Mouse (Mus musculus) CD4-positive, CD25-positive, alpha-beta regulatory T cell, adult 9 weeks (primary cell): Measurements from ENCODE around the gene Pex12. TPM values are rescaled to one million over a fixed set of nuclear protein-coding genes. Genes with fewer than 3 reads are reported as not detected.

Source experiments
- polyA plus RNA-seq: library from polyadenylated mRNA; unstranded; fragments of 100-300 nt; shearing (Covaris generic); gene quantifications from one replicate; pipeline ENCODE4 v1.2.1, GENCODE M21; 2017

The Pex12 gene
- polyA plus RNA-seq = 19.4 TPM

DNA sequence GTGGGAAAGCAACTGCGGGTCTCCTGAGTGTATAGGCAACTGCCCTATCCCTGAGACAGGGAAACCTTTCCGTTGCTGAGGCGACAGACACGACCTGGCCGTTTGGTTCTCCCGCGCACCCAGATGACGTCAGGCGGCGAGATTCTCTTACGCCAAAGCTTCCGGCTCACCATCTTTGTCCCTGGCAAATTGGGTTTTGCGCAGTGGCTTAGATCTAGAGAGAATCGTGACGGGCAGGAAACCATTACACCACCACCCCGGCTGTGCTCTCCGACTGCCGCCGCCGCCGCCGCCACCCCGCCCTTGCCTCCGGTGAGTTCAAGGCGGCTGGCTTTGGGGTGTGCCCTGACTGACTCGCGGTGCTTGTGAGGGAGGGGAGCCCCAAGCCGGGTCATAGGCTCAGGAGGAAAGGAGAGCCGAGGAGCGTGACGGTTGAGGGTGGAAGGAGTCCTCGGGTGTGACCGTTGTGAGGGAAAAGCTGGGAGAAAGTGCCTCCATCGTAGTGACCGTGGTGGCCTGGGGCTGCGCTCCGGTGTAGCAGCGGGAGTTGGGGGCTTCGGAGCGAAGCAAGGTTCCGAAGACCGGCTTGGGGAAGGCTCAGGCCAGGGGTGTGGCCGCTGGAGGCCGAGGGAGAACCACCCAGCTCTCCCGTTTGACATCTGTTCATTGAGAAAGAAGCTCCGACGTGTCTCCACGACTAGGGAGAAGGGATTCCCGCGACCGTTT is at the start of gene Pex12:
Gene Pex12, minus strand, starts transcription at position 61 of the 726 bp plus-strand sequence.

DNA sequence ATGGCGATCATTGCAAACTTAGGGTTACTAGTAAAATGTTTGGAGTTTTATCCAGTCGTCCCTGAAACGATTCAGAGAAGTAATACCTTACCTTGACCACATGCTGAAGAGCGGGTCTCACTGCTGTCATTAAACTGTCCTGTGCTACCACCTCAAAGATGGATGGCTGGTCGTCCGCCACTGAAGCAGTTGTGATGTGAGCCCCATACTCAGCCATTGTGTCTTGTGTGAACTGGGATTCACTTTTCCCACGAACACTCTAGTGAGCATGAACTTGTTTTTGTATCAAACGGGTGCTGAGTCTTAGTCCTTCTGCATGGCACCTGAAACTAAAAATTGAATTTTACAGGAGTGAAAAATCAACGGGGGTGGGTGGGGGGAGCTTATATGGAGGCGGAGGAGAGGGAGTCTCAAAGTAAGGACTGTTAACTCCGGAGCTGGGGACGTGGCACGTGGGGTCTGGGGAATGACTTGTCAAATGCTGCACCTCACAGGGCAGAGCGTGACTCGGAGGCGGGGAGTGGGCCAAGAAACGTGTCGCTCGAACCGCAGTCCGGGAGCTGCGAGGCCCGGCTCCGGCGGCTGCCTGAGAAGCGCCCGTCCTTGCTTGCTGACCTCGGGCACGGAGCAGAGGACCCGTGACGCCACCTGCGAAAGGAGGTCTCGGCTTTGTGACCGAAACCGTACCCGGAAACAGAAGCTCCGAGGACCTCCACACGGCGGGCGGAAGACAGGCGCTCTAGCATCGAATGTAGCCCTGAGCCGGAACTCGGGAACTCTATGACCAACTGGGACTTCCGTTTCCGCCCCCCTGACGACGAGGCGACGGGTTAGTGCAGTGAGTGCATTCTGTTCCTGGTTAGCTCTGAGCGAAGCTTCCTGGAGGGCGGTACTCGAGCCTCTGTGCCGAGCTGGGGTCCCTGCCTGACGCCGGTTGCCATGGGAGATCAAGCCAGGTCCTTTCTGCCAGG is 3.9 kb downstream of the Pex12 start, which contains the start of gene Ap2b1:
Gene Ap2b1, plus strand, starts transcription at position 800 of the 971 bp plus-strand sequence.

DNA sequence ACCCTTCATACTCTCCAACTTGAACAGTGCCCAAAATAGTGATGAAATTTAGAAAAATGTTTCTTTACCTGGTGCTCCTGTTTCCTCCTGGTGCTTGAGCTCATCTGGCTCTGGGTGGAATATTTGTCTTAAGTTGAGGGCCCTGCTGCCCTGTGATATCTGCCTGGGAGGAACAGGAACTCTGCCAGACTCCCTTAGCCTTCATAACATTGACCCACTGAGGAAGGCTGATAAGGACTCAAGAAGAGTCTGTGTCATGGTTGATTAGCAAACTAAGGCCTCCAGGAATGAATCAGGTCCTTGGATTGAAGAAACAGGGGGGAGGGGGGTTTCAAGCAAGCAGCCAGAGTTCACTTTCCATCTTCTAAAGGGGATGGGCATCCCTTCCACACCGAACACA is 15.8 kb downstream of the Pex12 start, which contains the start of gene Slfn14:
Gene Slfn14, minus strand, starts transcription at position 161 of the 400 bp plus-strand sequence.

Other genes with a start within 250 kb of the Pex12 start
- gene Slfn2, start 237.5 kb downstream of the Pex12 start, polyA plus RNA-seq = 826 TPM
- 312 TPM for gene Slfn1, start 185.7 kb downstream of the Pex12 start, polyA plus RNA-seq
- 0.29 TPM for gene Slfn4, start 127.4 kb downstream of the Pex12 start, polyA plus RNA-seq
- gene Slfn3, start 111.3 kb downstream of the Pex12 start, polyA plus RNA-seq = 6.9 TPM
- gene Slfn14, start 15.9 kb downstream of the Pex12 start, polyA plus RNA-seq = not detected
- 58.3 TPM for gene Ap2b1, start 3.6 kb downstream of the Pex12 start, polyA plus RNA-seq
- not detected for gene Rasl10b, start 106.6 kb upstream of the Pex12 start, polyA plus RNA-seq
- not detected for gene Gas2l2, start 126.9 kb upstream of the Pex12 start, polyA plus RNA-seq
- 1.5 TPM for gene 1700020L24Rik, start 135.1 kb upstream of the Pex12 start, polyA plus RNA-seq
- not detected for gene Mmp28, start 160.5 kb upstream of the Pex12 start, polyA plus RNA-seq
- gene Taf15, start 170.5 kb upstream of the Pex12 start, polyA plus RNA-seq = 22.7 TPM
- not detected for gene Heatr9, start 219.6 kb upstream of the Pex12 start, polyA plus RNA-seq
- gene Ccl5, start 227.9 kb upstream of the Pex12 start, polyA plus RNA-seq = 101 TPM